Mouse (Mus musculus) adipose tissue, adult 10 weeks (tissue): Measurements from ENCODE around the gene Tuba8. TPM values are rescaled to one million over a fixed set of nuclear protein-coding genes. Genes with fewer than 3 reads are reported as not detected.

Source experiments
- polyA plus RNA-seq: library from polyadenylated mRNA; stranded (reverse); fragments of 350-450 nt; fragmentation: Illumina TruSeq; extraction: RNeasy Lipid Tissue Mini Kit (QIAGEN cat#74804); gene quantifications from one replicate; pipeline ENCODE4 v1.2.3, GENCODE M21; 2014; ENCODE audit warnings: low read depth, low replicate concordance

The Tuba8 gene
- polyA plus RNA-seq, result 2.5 TPM

DNA sequence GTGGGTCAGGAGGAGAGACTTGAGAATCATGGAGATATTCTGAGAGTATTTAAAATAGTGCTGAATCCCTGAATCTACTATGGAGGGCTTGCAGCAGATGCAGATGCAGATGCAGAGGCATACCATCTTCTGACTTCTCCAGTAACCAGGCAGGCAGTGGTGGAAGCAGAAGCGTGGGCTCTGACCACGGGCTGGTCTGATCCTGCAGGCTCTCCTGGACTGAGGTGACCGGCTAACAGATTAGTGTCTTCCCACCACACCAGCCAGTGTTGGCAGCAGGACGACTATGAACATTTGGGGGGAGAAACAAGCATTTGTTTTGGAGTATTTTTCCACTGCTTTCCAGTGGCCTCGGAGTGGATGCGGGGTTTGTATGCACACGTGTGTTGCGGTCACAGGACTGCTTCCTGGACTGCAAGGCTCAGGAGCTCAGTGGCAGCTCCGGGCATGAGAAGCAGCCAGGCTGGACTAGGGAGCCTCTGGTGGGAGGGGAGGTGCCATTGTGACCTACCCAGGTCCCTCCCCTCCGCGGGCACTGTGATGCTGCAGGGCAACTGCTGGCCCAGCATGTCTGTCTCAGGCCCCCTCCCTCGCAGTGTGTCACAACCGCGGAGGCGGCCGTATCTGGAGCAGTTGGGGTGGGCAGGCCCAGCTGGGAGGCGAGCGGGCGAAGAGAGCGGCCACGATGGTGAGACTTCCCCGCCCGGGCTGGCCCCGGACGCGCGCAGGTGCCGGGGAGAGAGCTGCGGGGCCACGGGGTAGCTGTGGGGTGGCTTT is at the start of gene Tuba8:
Gene Tuba8, plus strand, starts transcription at position 548 of the 777 bp plus-strand sequence.

DNA sequence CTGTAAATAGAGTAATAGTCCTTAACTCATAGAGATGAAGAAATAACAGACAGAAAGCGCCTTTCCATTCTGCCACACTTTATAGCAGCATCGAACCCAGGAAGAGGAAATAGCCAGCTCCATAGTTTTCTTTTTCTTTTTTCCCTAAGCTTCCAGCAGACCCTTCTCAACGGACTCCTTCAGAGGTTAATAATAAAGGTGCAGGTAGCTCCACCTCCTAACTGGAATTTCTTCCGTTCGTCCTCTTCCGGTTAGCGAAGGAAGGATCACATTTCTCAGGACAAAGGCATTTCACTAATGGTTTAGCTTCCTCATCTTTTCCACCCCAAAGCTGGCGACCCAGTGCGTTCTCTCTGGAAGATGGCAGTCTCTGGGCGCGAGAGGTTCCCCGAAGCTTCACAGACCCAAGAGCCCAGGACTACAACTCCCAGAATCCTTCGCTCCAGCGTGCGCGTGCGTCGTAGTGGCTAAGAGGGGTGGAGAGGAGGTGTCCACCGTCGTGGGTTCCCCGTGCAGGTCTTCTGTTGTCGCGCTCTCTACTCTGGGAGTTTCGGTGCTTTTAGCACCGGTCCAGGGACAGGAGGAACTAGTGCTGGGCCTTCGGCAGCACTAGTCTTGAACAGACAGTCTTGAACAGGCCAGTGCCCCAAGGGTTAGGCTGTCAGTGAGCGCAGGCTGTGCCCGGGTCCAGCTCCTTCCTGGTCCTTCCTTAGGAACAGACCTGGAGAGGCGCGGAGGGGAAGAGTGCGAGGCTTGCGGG is 26.9 kb upstream of the Tuba8 start, which contains the start of gene Pex26:
Gene Pex26, plus strand, starts transcription at position 254 of the 760 bp plus-strand sequence.

DNA sequence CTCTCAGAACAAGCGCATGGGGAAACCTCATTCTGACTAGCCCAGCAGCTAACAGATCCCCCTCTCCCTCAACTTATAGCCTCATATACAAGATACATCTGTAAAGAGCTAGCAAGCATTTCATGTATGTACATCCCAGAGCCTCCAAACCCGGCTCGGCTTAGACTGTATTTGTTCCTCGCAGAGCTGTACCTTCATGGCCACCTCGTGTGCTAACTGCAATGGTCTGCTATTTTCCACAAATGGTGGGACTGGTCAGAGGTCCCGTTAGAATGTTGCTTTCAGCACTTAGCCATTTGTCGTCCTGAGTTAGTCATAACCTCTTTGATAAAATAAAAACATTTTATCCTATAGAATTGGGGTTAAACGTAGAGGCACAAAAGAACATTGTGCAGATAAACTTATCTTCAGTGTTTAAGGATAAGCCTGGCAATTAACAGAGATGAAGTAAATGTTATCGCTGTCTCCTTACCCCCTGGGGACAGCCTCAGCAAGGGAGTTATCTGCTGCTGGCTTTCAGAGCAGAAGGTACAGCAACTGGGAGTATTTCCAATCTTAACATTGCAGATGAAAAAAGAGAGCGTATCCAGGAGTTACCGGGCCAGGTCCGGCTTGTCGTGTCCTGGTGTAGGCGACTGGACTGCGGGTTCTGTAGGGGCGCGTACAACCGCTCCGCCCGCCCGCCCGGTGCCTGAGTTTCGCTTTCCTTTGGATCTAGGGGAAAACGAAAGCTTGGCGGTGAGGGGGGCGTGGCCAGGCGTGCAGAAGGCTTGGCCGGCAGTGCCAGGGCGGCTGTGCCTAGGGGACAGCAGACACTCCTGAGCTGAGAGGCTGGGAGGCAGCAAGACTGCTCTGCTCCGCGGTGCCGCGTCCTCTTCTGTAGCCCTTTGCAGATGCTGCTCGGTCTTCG is 34.9 kb downstream of the Tuba8 start, which contains the start of gene Usp18:
Gene Usp18, plus strand, starts transcription at position 780 of the 910 bp plus-strand sequence.

Other genes with a start within 250 kb of the Tuba8 start
- gene Mical3, start 79.7 kb upstream of the Tuba8 start, polyA plus RNA-seq, result 46.4 TPM
- 12.0 TPM for gene Pex26, start 27.0 kb upstream of the Tuba8 start, polyA plus RNA-seq
- gene Usp18, start 35.2 kb downstream of the Tuba8 start, polyA plus RNA-seq, result 5.4 TPM
- 34.3 TPM for gene Slc6a13, start 89.5 kb downstream of the Tuba8 start, polyA plus RNA-seq
- 4.2 TPM for gene Slc6a12, start 132.4 kb downstream of the Tuba8 start, polyA plus RNA-seq